Mouse (Mus musculus): ENCODE data around the gene Xlr4a. TPM values are rescaled to one million over a fixed set of nuclear protein-coding genes. Genes with fewer than 3 reads are reported as not detected.

Gene Xlr4a
- polyA plus RNA-seq, 1 experiment from 2014 or later: 3.6 TPM

GRCm38 (mm10) chrX:73037003-73037402, 45.3 kb downstream of the Xlr4a start, which contains the start of gene Pnma5:
Gene Pnma5 (minus strand): TSS chrX:73037103.
- DNase-seq (ENCODE audit: low spot score) (no peak), ATAC-seq (replicated peaks; ENCODE audit: low FRiP score, low read depth) (no peak)
- Histone ChIP-seq H3K4me3 (replicated peaks; ENCODE audit: low read depth, low read length) (no peak within 1 kb of the TSS), H3K9me3 (replicated peaks; ENCODE audit: low read length) (no peaks in the 10 kb centered on the region), H3K4me2 (ENCODE audit: low read length) (no peak within 1 kb of the TSS), H3K4me1 (replicated peaks; ENCODE audit: insufficient read depth, low read length) (no peaks in the 10 kb centered on the region), H3K27ac (no peak within 1 kb of the TSS), H3K36me3 (ENCODE audit: insufficient read depth, low read length) (no peaks in the 10 kb centered on the region), H3K27me3 (ENCODE audit: insufficient read depth, low read length) (no peaks in the 10 kb centered on the region), H3K9ac (ENCODE audit: low read depth, low read length) (no peak within 1 kb of the TSS)
- TF ChIP-seq CTCF (IDR thresholded peaks at IDR 0.05; ENCODE audit: low read depth): no peak
- 93% methylated on average over 1 of the region's 1 CpGs for WGBS

Other genes with a start within 250 kb of the Xlr4a start
- 121 and 125 TPM in 2 replicates for gene Cetn2, start 164.1 kb downstream of the Xlr4a start, polyA plus RNA-seq (2015; fragmentation: Nextera tagmentation; extraction: Ambion mirVana)
- gene Nsdhl, start 163.9 kb downstream of the Xlr4a start, polyA plus RNA-seq (2015; fragmentation: Nextera tagmentation; extraction: Ambion mirVana): 32.3 and 33.7 TPM in 2 replicates
- 8.2 and 8.7 TPM in 2 replicates for gene Zfp185, start 95.1 kb downstream of the Xlr4a start, polyA plus RNA-seq (2015; fragmentation: Nextera tagmentation; extraction: Ambion mirVana)
- gene Pnma5, start 45.4 kb downstream of the Xlr4a start, polyA plus RNA-seq (2015; fragmentation: Nextera tagmentation; extraction: Ambion mirVana): not detected in 2 replicates
- 0.04 and 0.06 TPM in 2 replicates for gene Pnma3, start 17.7 kb downstream of the Xlr4a start, polyA plus RNA-seq (2015; fragmentation: Nextera tagmentation; extraction: Ambion mirVana)
- gene Xlr3a, start 14.6 kb upstream of the Xlr4a start, polyA plus RNA-seq (2015; fragmentation: Nextera tagmentation; extraction: Ambion mirVana): 1.7 and 7.6 TPM in 2 replicates
- gene Gm14685, start 34.6 kb upstream of the Xlr4a start, polyA plus RNA-seq (2015; fragmentation: Nextera tagmentation; extraction: Ambion mirVana): 0.07 TPM in 1 of 2 replicates, not detected in the other
- 0.13 and 0.21 TPM in 2 replicates for gene Xlr5b, start 66.3 kb upstream of the Xlr4a start, polyA plus RNA-seq (2015; fragmentation: Nextera tagmentation; extraction: Ambion mirVana)
- gene DXBay18, start 67.0 kb upstream of the Xlr4a start, polyA plus RNA-seq (2015; fragmentation: Nextera tagmentation; extraction: Ambion mirVana): not detected in 2 replicates
- gene Spin2d, start 94.5 kb upstream of the Xlr4a start, polyA plus RNA-seq (2015; fragmentation: Nextera tagmentation; extraction: Ambion mirVana): not detected in 2 replicates
- gene Xlr3b, start 109.7 kb upstream of the Xlr4a start, polyA plus RNA-seq (2015; fragmentation: Nextera tagmentation; extraction: Ambion mirVana): 1.2 and 26.3 TPM in 2 replicates
- gene Xlr4b, start 131.9 kb upstream of the Xlr4a start, polyA plus RNA-seq (2015; fragmentation: Nextera tagmentation; extraction: Ambion mirVana): 2.8 TPM in 1 of 2 replicates, not detected in the other
- 15.1 and 16.6 TPM in 2 replicates for gene F8a, start 145.8 kb upstream of the Xlr4a start, polyA plus RNA-seq (2015; fragmentation: Nextera tagmentation; extraction: Ambion mirVana)
- gene Xlr4c, start 160.7 kb upstream of the Xlr4a start, polyA plus RNA-seq (2015; fragmentation: Nextera tagmentation; extraction: Ambion mirVana): 0.14 TPM in 1 of 2 replicates, not detected in the other
- 0.09 TPM in 1 of 2 replicates, not detected in the other for gene Xlr3c, start 182.9 kb upstream of the Xlr4a start, polyA plus RNA-seq (2015; fragmentation: Nextera tagmentation; extraction: Ambion mirVana)
- 0.16 TPM in 1 of 2 replicates, not detected in the other for gene Xlr5a, start 210.5 kb upstream of the Xlr4a start, polyA plus RNA-seq (2015; fragmentation: Nextera tagmentation; extraction: Ambion mirVana)
- gene Xlr5c, start 210.5 kb upstream of the Xlr4a start, polyA plus RNA-seq (2015; fragmentation: Nextera tagmentation; extraction: Ambion mirVana): 0.20 TPM in 1 of 2 replicates, not detected in the other